Mouse (Mus musculus): Measurements from ENCODE around the gene Fgf3. TPM values are rescaled to one million over a fixed set of nuclear protein-coding genes. Genes with fewer than 3 reads are reported as not detected.

Gene Fgf3
- polyA plus RNA-seq (2014; fragmentation: Nextera tagmentation; extraction: Ambion mirVana): 16.7 and 22.6 TPM in 2 replicates

DNA sequence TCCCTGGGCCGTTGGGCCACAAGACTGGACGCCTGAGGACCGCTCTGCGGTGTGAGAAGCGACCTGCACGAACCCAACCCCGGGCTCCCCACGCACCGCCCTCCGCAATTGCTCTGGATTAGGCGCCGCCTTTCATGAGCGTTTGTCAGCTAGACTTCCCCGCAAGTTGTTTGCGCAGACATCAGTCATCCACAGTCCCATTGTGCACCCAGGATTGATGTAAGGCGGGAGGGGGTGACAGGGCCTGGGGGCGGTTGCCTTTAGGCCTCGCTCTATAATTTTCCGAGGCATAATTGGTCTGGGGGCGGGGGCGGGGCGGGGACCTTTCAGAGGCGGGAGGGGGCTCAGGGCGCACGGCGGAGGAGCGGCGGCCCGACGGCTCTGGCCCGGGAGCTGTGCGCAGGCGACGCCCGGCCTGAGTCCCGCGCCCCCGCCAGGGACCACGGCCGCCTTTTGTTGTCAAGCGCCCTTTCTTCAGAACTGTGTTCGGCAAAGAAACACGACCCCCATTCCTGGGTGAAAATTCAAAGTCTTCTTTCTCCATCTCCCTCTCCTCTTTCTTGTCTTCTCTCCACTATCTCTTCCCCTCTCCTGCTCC lies at the start of gene Fgf3:
Gene Fgf3 (plus strand): TSS at position 193 of the 598 bp plus-strand sequence.
- Histone ChIP-seq H3K4me1 (ENCODE audit: control insufficient read depth, insufficient read depth, low read length) (0 out of 2 replicates have a peak, but pooled peaks cover 3% of the 10 kb centered on the region), H3K4me2 (ENCODE audit: low read length) (peak within 1 kb of the TSS; percentile 65), H3K27me3 (ENCODE audit: control insufficient read depth, insufficient read depth, low read length) (peaks cover 65% of the 10 kb centered on the region), H3K36me3 (ENCODE audit: control insufficient read depth, insufficient read depth, low read length) (no peaks in the 10 kb centered on the region), H3K9ac (replicated peaks; ENCODE audit: low read length) (peak within 1 kb of the TSS; percentile 40; the same call in 1 of the 2 replicates), H3K4me3 (replicated peaks; ENCODE audit: low read depth, low read length) (peak within 1 kb of the TSS; percentile 39), H3K9me3 (ENCODE audit: control insufficient read depth, low read length) (no peaks in the 10 kb centered on the region), H3K27ac (replicated peaks; ENCODE audit: low read depth, low read length) (peak within 1 kb of the TSS; percentile 20; the same call in 1 of the 2 replicates)
- peak; percentile 19 for DNase-seq
- no peak for ATAC-seq (ENCODE audit: low FRiP score, low TSS enrichment)
- WGBS: under 1% methylated on average over 39 of the region's 43 CpGs

DNA sequence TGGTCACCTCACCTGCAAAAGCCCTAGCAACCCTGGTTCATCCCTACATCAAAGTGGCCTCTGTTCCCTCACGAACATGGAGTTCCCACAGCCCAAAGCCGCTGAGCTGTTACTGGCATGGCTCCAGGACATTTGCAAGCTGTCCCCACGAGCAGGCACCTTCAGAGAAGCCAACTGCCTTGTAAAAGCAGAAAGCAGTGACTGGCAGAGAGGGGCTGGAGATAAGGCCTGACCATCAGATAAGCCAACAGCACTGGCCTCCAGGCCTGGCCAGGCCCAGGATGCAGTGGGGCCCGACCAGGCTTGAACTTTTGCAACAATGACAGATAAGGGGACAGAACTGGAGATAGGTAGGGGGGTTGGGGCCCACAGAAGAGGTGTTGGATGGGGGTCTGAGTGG lies 49.3 kb upstream of the Fgf3 start:
- WGBS: 56% methylated on average over 4 of the region's 4 CpGs
- Histone ChIP-seq H3K4me3 (replicated peaks; ENCODE audit: low read depth, low read length) (no peak overlapping the region), H3K9ac (replicated peaks; ENCODE audit: low read length) (no peak overlapping the region), H3K9me3 (ENCODE audit: control insufficient read depth, low read length) (no peaks in the 10 kb centered on the region), H3K4me1 (ENCODE audit: control insufficient read depth, insufficient read depth, low read length) (no peaks in the 10 kb centered on the region), H3K4me2 (ENCODE audit: low read length) (no peak overlapping the region), H3K36me3 (ENCODE audit: control insufficient read depth, insufficient read depth, low read length) (no peaks in the 10 kb centered on the region), H3K27me3 (ENCODE audit: control insufficient read depth, insufficient read depth, low read length) (no peaks in the 10 kb centered on the region), H3K27ac (replicated peaks; ENCODE audit: low read depth, low read length) (no peak overlapping the region)
- ATAC-seq (ENCODE audit: low FRiP score, low TSS enrichment) (no peak), DNase-seq (peak; percentile 41)

DNA sequence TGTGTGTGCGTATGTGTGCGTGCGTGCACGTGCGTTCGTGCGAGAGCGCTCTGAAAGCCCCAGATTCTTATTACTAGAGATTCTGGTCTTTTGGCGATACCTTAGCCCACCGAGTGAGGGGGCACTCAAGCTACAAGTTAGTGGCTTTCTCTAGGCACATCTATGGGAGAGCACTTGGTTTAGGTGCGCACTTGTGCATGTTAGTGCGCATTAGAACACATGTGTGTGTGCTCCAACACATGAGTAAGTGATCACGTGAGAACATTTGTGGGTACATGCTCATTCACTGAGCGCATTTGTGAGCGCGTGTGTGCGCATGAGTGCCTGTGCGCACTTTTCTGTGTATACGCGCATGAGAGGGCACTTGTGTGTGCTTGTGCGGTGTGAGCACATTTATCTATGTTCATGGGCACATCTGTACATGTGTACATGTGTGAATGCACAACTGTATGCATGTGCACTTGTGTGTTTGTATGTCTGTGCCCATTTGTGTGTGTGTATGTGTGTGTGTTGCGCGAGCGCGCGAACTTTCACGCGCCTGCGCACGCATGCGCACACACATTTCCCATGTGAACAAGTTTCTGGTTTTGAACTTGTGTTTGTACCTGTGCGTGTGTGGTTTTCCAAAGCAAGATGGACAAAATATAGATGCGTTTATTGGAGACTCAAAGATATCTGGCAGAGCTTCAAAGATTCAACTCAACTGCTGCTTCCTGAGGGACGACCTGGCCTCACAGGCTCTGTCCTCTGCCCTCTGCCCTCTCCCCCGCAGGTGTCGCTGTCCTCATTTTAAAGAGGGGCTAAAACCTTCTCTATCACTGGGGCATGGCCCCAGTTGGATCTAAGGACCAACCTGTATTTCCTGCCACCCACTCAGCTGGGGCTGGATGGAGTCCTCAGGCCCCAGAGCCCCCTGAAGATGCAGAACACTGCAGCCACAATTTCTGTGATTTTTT lies 48.0 kb upstream of the Fgf3 start:
- peak overlapping the region; percentile 25; the same call in 1 of the 2 replicates for H3K4me3 ChIP-seq (replicated peaks; ENCODE audit: low read depth, low read length)
- H3K4me2 ChIP-seq (ENCODE audit: low read length): peak overlapping the region; percentile 45
- no peaks in the 10 kb centered on the region for H3K36me3 ChIP-seq (ENCODE audit: control insufficient read depth, insufficient read depth, low read length)
- no peaks in the 10 kb centered on the region for H3K4me1 ChIP-seq (ENCODE audit: control insufficient read depth, insufficient read depth, low read length)
- WGBS: 50% methylated on average over 36 of the region's 36 CpGs
- H3K9ac ChIP-seq (replicated peaks; ENCODE audit: low read length): no peak overlapping the region
- no peaks in the 10 kb centered on the region for H3K27me3 ChIP-seq (ENCODE audit: control insufficient read depth, insufficient read depth, low read length)
- no peaks in the 10 kb centered on the region for H3K9me3 ChIP-seq (ENCODE audit: control insufficient read depth, low read length)
- H3K27ac ChIP-seq (replicated peaks; ENCODE audit: low read depth, low read length): no peak overlapping the region
- ATAC-seq (ENCODE audit: low FRiP score, low TSS enrichment) (no peak), DNase-seq (peak; percentile 43)

DNA sequence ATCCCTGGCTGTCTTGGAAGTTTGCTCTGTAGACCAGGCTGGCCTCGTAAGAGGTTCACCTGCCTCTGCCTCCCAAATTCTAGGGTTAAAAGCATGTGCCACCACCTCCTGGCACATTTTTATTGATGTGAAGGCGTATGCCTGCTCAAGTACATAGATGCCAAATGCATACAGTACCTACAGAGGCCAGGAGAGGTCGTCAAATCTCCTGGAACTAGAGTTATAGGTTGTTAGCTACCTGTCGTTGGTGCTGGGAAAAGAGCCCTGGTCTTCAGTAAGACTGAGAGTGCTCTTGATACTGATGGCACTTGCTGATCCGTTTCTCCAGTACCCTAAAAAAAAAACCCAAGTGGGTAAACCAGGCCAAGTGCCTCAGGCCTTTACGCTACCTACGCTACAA lies 46.5 kb upstream of the Fgf3 start:
- Histone ChIP-seq H3K9ac (replicated peaks; ENCODE audit: low read length) (no peak overlapping the region), H3K36me3 (ENCODE audit: control insufficient read depth, insufficient read depth, low read length) (no peaks in the 10 kb centered on the region), H3K27me3 (ENCODE audit: control insufficient read depth, insufficient read depth, low read length) (no peaks in the 10 kb centered on the region), H3K4me2 (ENCODE audit: low read length) (no peak overlapping the region), H3K4me1 (ENCODE audit: control insufficient read depth, insufficient read depth, low read length) (no peaks in the 10 kb centered on the region), H3K4me3 (replicated peaks; ENCODE audit: low read depth, low read length) (no peak overlapping the region), H3K27ac (replicated peaks; ENCODE audit: low read depth, low read length) (no peak overlapping the region), H3K9me3 (ENCODE audit: control insufficient read depth, low read length) (no peaks in the 10 kb centered on the region)
- no peak for ATAC-seq (ENCODE audit: low FRiP score, low TSS enrichment)
- 90% methylated on average over 7 of the region's 7 CpGs for WGBS
- DNase-seq: no peak

DNA sequence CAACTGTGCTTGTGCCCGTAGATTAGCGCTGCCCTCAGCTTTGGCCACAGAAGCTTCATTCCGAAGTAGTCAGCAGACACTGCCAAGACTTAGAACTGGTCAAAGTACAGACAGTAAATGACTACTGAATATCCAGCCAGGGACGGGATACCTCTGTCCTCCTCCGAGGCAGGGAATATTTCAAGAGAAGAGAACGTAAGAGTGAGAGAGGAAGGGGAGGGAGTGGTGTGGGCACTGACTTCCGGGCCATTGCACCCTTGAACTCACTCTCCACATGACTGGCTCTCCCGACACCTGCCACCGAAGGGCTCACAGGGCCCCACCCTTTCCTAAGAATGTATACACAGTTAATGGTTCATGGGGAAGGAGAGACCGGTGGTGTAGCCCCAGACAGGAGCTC lies 44.6 kb upstream of the Fgf3 start:
- Histone ChIP-seq H3K9ac (replicated peaks; ENCODE audit: low read length) (no peak overlapping the region), H3K4me1 (ENCODE audit: control insufficient read depth, insufficient read depth, low read length) (no peaks in the 10 kb centered on the region), H3K27me3 (ENCODE audit: control insufficient read depth, insufficient read depth, low read length) (no peaks in the 10 kb centered on the region), H3K4me2 (ENCODE audit: low read length) (no peak overlapping the region), H3K36me3 (ENCODE audit: control insufficient read depth, insufficient read depth, low read length) (no peaks in the 10 kb centered on the region), H3K9me3 (ENCODE audit: control insufficient read depth, low read length) (no peaks in the 10 kb centered on the region), H3K4me3 (replicated peaks; ENCODE audit: low read depth, low read length) (no peak overlapping the region), H3K27ac (replicated peaks; ENCODE audit: low read depth, low read length) (no peak overlapping the region)
- 88% methylated on average over 10 of the region's 10 CpGs for WGBS
- ATAC-seq (ENCODE audit: low FRiP score, low TSS enrichment) (no peak), DNase-seq (no peak)

DNA sequence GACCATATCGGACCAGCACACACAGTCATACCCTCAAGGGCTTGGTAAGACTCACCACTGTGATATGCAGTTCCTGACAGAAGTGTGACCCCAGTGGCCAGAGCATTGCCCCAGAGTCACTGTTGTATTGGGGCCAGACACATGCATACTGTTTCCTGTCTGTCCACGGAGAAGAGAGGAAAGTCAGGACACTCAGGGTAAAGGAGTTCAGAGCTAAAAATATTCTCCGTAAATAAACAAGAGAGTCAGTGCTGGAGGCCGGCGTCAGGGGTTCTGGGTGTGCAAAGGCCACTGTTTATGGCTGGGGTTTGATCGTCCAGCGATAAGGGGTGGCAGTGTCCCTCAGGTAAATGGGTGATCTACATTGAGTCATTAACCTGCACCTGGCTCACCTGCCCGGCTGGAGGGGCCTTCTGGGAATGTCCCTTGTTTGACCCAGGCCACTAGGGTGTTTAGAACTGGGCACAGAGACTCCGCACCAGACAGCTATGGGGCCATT lies 41.9 kb upstream of the Fgf3 start:
- Histone ChIP-seq H3K4me2 (ENCODE audit: low read length) (no peak overlapping the region), H3K4me1 (ENCODE audit: control insufficient read depth, insufficient read depth, low read length) (no peaks in the 10 kb centered on the region), H3K9me3 (ENCODE audit: control insufficient read depth, low read length) (no peaks in the 10 kb centered on the region), H3K4me3 (replicated peaks; ENCODE audit: low read depth, low read length) (no peak overlapping the region), H3K27ac (replicated peaks; ENCODE audit: low read depth, low read length) (no peak overlapping the region), H3K27me3 (ENCODE audit: control insufficient read depth, insufficient read depth, low read length) (no peaks in the 10 kb centered on the region), H3K9ac (replicated peaks; ENCODE audit: low read length) (no peak overlapping the region), H3K36me3 (ENCODE audit: control insufficient read depth, insufficient read depth, low read length) (no peaks in the 10 kb centered on the region)
- ATAC-seq (ENCODE audit: low FRiP score, low TSS enrichment) (no peak), DNase-seq (no peak)
- WGBS: 89% methylated on average over 9 of the region's 9 CpGs

DNA sequence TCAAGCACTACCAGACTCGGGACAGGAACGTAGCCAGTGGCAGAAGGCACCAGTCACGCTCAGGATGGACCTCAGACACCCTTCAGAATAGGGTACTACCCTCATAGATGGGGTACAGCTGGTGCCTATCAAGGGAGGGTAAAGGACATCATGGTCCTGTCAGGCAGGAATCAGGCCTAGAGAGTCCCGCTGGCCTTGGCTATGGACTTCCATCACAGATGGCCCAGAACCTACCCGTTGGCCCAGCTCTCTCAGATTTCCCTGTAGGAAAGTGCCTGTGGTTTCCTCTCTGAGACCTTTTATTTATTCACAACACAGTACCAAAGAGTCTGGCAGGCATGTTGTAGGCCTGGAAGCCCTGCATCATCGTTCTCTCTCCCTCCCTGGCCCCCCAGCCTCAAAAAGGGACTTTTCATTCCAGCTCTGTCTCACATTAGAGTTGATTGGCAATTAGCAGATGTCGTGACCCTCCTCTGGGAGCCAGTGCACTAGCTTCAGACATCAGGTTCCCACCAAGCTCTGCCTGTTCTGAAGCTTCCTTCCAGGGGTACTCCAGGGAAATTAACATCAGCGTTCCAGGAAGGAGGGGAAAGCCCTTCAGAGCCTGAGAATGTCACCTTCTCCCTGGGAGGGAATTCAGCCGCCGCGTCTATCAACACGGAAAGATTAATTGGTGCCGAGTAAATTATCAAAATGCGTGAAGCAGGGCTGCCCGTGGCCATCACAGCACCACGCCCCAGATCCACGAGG lies 40.7 kb upstream of the Fgf3 start:
- 57% methylated on average over 17 of the region's 17 CpGs for WGBS
- H3K4me1 ChIP-seq (ENCODE audit: control insufficient read depth, insufficient read depth, low read length): no peaks in the 10 kb centered on the region
- 0 out of 2 replicates have a peak overlapping the region, but pooled peaks have one; percentile 20 for H3K27ac ChIP-seq (replicated peaks; ENCODE audit: low read depth, low read length)
- no peak for ATAC-seq (ENCODE audit: low FRiP score, low TSS enrichment)
- H3K9ac ChIP-seq (replicated peaks; ENCODE audit: low read length): no peak overlapping the region
- H3K4me2 ChIP-seq (ENCODE audit: low read length): no peak overlapping the region
- no peaks in the 10 kb centered on the region for H3K27me3 ChIP-seq (ENCODE audit: control insufficient read depth, insufficient read depth, low read length)
- H3K4me3 ChIP-seq (replicated peaks; ENCODE audit: low read depth, low read length): no peak overlapping the region
- H3K36me3 ChIP-seq (ENCODE audit: control insufficient read depth, insufficient read depth, low read length): no peaks in the 10 kb centered on the region
- peak; percentile 42 for DNase-seq
- no peaks in the 10 kb centered on the region for H3K9me3 ChIP-seq (ENCODE audit: control insufficient read depth, low read length)

DNA sequence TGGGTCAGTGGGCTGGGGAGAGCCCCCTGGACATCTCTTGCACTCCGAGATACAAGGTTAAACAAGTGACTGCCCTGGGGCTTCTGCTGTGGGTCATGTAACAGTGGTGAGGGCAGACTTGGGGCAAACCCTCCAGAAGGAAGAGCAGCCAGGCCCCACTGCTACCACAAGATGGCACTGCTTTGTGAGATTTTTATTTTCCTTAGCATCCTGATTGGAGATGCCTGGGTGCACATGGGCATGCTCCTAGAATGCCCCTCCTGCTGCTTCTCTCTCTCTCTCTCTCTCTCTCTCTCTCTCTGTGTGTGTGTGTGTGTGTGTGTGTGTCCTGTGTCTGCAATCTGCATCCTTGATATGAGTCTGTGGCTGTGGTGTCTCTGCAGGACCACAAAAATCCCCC lies 39.4 kb upstream of the Fgf3 start:
- Histone ChIP-seq H3K27me3 (ENCODE audit: control insufficient read depth, insufficient read depth, low read length) (no peaks in the 10 kb centered on the region), H3K4me1 (ENCODE audit: control insufficient read depth, insufficient read depth, low read length) (no peaks in the 10 kb centered on the region), H3K9ac (replicated peaks; ENCODE audit: low read length) (no peak overlapping the region), H3K9me3 (ENCODE audit: control insufficient read depth, low read length) (no peaks in the 10 kb centered on the region), H3K4me2 (ENCODE audit: low read length) (no peak overlapping the region), H3K36me3 (ENCODE audit: control insufficient read depth, insufficient read depth, low read length) (no peaks in the 10 kb centered on the region), H3K27ac (replicated peaks; ENCODE audit: low read depth, low read length) (no peak overlapping the region), H3K4me3 (replicated peaks; ENCODE audit: low read depth, low read length) (no peak overlapping the region)
- ATAC-seq (ENCODE audit: low FRiP score, low TSS enrichment) (no peak; the same call in 1 of the 2 replicates), DNase-seq (peak; percentile 80)
- WGBS: 44% methylated on average over 1 of the region's 1 CpGs
